Mouse (Mus musculus) mammary gland, adult 2 months (tissue): ENCODE results near the gene Zc3h14. TPM values are rescaled to one million over a fixed set of nuclear protein-coding genes. Genes with fewer than 3 reads are reported as not detected.

Experiments
- polyA plus RNA-seq: library from polyadenylated mRNA; depleted of rRNA; stranded (reverse); fragments of >200 nt; gene quantifications from 2 replicates; pipeline ENCODE4 v1.2.3, GENCODE M21; 2012; ENCODE audit warnings: low replicate concordance; rRNA removed

Gene Zc3h14
- polyA plus RNA-seq: 31.6 and 73.2 TPM in 2 replicates

DNA sequence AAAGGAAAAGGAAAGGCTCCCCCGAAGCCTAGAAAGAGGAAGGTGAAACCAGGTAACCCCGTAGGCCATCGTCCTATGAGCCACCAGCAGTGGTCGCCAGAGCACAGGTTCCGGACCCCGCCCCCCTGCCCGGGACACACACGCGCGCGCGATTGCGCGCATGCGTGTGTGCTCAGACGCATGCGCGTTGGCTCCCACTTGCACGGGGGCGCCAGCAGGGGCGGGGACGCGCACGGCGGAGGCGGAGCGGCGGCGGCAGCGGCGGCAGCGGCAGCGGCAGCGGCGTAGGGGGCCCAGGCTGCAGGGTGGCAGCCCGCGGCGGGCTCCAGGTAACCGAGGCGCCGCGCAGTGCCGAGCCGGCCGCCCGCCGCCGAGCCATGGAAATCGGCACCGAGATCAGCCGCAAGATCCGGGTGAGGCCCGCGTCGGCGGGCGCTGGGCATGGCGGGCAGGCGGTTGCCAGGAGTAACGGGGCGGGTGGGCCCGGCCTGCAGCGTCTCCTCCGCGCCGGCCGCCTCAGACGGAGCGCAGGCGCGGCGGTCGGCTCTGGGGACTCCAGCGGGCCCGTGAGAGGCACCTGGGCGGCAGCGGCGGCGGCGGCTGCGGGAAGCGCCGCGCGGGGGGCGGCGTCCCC lies at the start of gene Zc3h14:
Zc3h14 (plus strand) TSS at position 219 of the 634 bp plus-strand sequence.

DNA sequence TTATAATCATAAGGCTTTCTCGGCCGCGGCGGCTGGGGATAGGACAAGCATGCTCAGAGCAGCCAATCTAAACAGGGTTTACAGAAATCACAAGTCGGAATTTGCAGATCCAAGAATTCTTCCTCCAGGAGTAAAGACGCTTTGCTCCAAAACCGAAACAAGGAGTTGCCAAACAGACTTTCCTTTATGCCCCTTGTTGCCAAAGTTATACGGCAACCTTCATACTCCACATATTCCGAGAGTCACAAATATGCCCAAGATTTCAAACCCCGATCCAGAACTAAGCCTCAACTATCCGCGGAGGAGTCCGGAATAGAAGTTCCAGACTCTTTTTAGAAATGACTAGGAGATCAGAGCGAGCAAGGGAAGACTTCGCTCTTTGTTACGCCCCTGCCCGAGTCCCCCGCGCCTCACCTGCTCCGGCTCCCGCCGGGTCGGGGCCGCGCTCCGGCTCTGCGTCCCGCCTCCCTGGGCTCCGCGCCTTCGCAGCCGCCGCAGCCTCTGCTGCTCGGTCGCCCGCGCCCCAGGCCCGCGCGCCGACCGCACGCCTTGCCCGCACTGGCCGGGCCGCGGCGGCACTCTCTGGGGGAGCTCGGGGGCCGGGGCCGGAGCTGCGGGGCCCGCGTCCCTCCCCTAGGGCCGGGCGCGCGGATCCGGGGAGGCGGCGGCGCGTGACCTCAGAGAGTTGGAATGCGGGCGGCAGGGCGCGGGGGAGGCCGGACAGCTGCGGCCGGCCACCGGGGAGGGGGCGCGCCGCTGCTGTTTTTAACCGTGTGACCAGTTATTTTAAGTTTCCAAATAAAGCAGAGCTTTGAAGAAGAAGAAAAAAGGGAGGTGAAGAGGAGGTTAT lies 9.6 kb upstream of the Zc3h14 start, which contains the start of gene Ptpn21:
Ptpn21 (minus strand) TSS at position 455 of the 850 bp plus-strand sequence.

Other genes starting within 250 kb of the Zc3h14 start
- gene Kcnk10, start 168.7 kb upstream of the Zc3h14 start, polyA plus RNA-seq: 0.06 and 0.18 TPM in 2 replicates
- gene Spata7, start 118.8 kb upstream of the Zc3h14 start, polyA plus RNA-seq: 1.4 and 2.2 TPM in 2 replicates
- gene Ptpn21, start 9.6 kb upstream of the Zc3h14 start, polyA plus RNA-seq: 19.3 and 26.5 TPM in 2 replicates
- 2.7 and 9.5 TPM in 2 replicates for gene Eml5, start 154.5 kb downstream of the Zc3h14 start, polyA plus RNA-seq
- 10.7 and 17.2 TPM in 2 replicates for gene Ttc8, start 173.6 kb downstream of the Zc3h14 start, polyA plus RNA-seq